Mouse (Mus musculus): ENCODE results near the gene Ttll1.

- TF ChIP-seq CTCF (IDR thresholded peaks at IDR 0.05; ENCODE audit: control insufficient read depth, insufficient read depth, insufficient replicate concordance, low read depth, low read length) (no peak), POLR2A (IDR thresholded peaks at IDR 0.05; ENCODE audit: control insufficient read depth, low read depth, low read length) (no peak)
These were observed 55.1 kb downstream of the Ttll1 start for GRCm38 (mm10) chr15:83455637-83456036.
